In genomic region chr9:71216036-71216995, GRCm38 (mm10) we compare ENCODE assay signal across 7 mouse cellular contexts. TPM values are rescaled to one million over a fixed set of nuclear protein-coding genes. Genes with fewer than 3 reads are reported as not detected.
DNase-seq lines count a peak whose midpoint lies in the region; ATAC-seq lines count a peak whose summit lies in the region.

No protein-coding gene starts in this region.

- no peaks in the 10 kb centered on the region for H3K9me3 ChIP-seq in forebrain, embryonic 13.5 days (replicated peaks)
- no peaks in the 10 kb centered on the region for H3K9me3 ChIP-seq in limb, embryonic 10.5 days (replicated peaks)
- no peaks in the 10 kb centered on the region for H3K9me3 ChIP-seq in midbrain, embryonic 15.5 days

- peaks cover 84% of the 10 kb centered on the region for H3K27me3 ChIP-seq in forebrain, embryonic 13.5 days
- peaks cover 91% of the 10 kb centered on the region for H3K27me3 ChIP-seq in limb, embryonic 10.5 days (ENCODE audit: low read depth, poor library complexity, severe bottlenecking)
- H3K27me3 ChIP-seq in midbrain, embryonic 15.5 days (replicated peaks): peaks cover 60% of the 10 kb centered on the region

- ATAC-seq in forebrain, embryonic 13.5 days: peak; percentile 33; the same call in 1 of the 2 replicates
- peak; percentile 66; the same call in 1 of the 2 replicates for ATAC-seq in midbrain, embryonic 15.5 days (replicated peaks)

- no peaks in the 10 kb centered on the region for H3K36me3 ChIP-seq in forebrain, embryonic 13.5 days (ENCODE audit: poor library complexity, severe bottlenecking)
- no peaks in the 10 kb centered on the region for H3K36me3 ChIP-seq in limb, embryonic 10.5 days
- no peaks in the 10 kb centered on the region for H3K36me3 ChIP-seq in midbrain, embryonic 15.5 days (replicated peaks)

- peak overlapping the region; percentile 38 for H3K4me3 ChIP-seq in forebrain, embryonic 13.5 days
- peak overlapping the region; percentile 52 for H3K4me3 ChIP-seq in limb, embryonic 10.5 days
- H3K4me3 ChIP-seq in midbrain, embryonic 15.5 days: peak overlapping the region; percentile 40

- peak overlapping the region; percentile 63 for H3K4me2 ChIP-seq in forebrain, embryonic 13.5 days
- H3K4me2 ChIP-seq in midbrain, embryonic 15.5 days: peak overlapping the region; percentile 54

- DNase-seq in ES-CJ7 (ENCODE audit: low read depth, low spot score) (peak; percentile 50), ZHBTc4 (ENCODE audit: low read depth, low spot score) (peak; percentile 42)
- DNase-seq in heart, postnatal 4 days: peak; percentile 46
- DNase-seq in limb, embryonic 10.5 days (ENCODE audit: low spot score): peak; percentile 67
- peak; percentile 4 for DNase-seq in thymus, postnatal 14 days

- peaks cover 15% of the 10 kb centered on the region for H3K4me1 ChIP-seq in forebrain, embryonic 13.5 days
- H3K4me1 ChIP-seq in limb, embryonic 10.5 days: peaks cover 19% of the 10 kb centered on the region
- H3K4me1 ChIP-seq in midbrain, embryonic 15.5 days: peaks cover 15% of the 10 kb centered on the region

- WGBS in forebrain, embryonic 13.5 days: under 1% methylated on average over 57 of the region's 57 CpGs
- under 1% methylated on average over 57 of the region's 57 CpGs for WGBS in limb, embryonic 10.5 days
- under 1% methylated on average over 57 of the region's 57 CpGs for WGBS in midbrain, embryonic 15.5 days

- no peak overlapping the region for H3K9ac ChIP-seq in forebrain, embryonic 13.5 days
- H3K9ac ChIP-seq in midbrain, embryonic 15.5 days: no peak overlapping the region

- H3K27ac ChIP-seq in forebrain, embryonic 13.5 days: no peak overlapping the region
- peak overlapping the region; percentile 61 for H3K27ac ChIP-seq in limb, embryonic 10.5 days
- no peak overlapping the region for H3K27ac ChIP-seq in midbrain, embryonic 15.5 days

RNA-seq across cellular contexts. Expression of gene Aldh1a2, which starts 0.7 kb away (rescaled TPM):
- polyA plus RNA-seq in forebrain, embryonic 13.5 days (2015; fragmentation: Nextera tagmentation; extraction: Ambion mirVana): 2.4 and 2.6 TPM in 2 replicates
- total RNA-seq in heart, postnatal 4 days (2021): 10 to 100 TPM; 56.7 to 59.8 TPM
- polyA plus RNA-seq in limb, embryonic 10.5 days (2016; fragmentation: Nextera tagmentation; extraction: Ambion mirVana): 20.4 and 23.7 TPM in 2 replicates
- 21.0 and 24.2 TPM in 2 replicates for polyA plus RNA-seq in midbrain, embryonic 15.5 days (2015; fragmentation: Nextera tagmentation; extraction: Ambion mirVana)

RNA-seq across cellular contexts. Expression of gene Aqp9, which starts 47.8 kb away (rescaled TPM):
- polyA plus RNA-seq in forebrain, embryonic 13.5 days (2015; fragmentation: Nextera tagmentation; extraction: Ambion mirVana): 0.45 and 0.82 TPM in 2 replicates
- under 1 TPM; 0.09 to 0.24 TPM for total RNA-seq in heart, postnatal 4 days (2021)
- polyA plus RNA-seq in limb, embryonic 10.5 days (2016; fragmentation: Nextera tagmentation; extraction: Ambion mirVana): 0.08 and 0.14 TPM in 2 replicates
- 0.54 and 1.5 TPM in 2 replicates for polyA plus RNA-seq in midbrain, embryonic 15.5 days (2015; fragmentation: Nextera tagmentation; extraction: Ambion mirVana)

Comparison
In these comparisons a context has a peak if more than half of its experiments do, and no peak if none do; other contexts are left out.
1. DNase-seq: peak in every context shown above with its lines; median percentile 67 in limb, embryonic 10.5 days; 50 in ES-CJ7; 46 in heart, postnatal 4 days; 42 in ZHBTc4; 4 in thymus, postnatal 14 days.